Mouse (Mus musculus): ENCODE results near the gene Mmp15. TPM values are rescaled to one million over a fixed set of nuclear protein-coding genes. Genes with fewer than 3 reads are reported as not detected.

Gene Mmp15
- total and polyA plus RNA-seq, 3 experiments: 53.4 to 67.5 (median 56.7) TPM

- TF ChIP-seq CTCF (IDR thresholded peaks at IDR 0.05) (no peak), EP300 (IDR thresholded peaks at IDR 0.05; ENCODE audit: insufficient read depth, low read depth, low read length) (no peak), POLR2A (IDR thresholded peaks at IDR 0.05; ENCODE audit: insufficient read depth, low read depth, low read length) (no peak)
- Histone ChIP-seq H3K27ac (no peak overlapping the region), H3K79me2 (replicated peaks; ENCODE audit: control insufficient read depth, insufficient read depth, low read length) (no peaks in the 10 kb centered on the region), H3K4me1 (ENCODE audit: control insufficient read depth, insufficient read depth, low read length) (peaks cover under 1% of the 10 kb centered on the region; the same call in 1 of the 2 replicates), H3K27me3 (ENCODE audit: control insufficient read depth, insufficient read depth, low read length) (no peaks in the 10 kb centered on the region), H3K36me3 (ENCODE audit: control insufficient read depth, insufficient read depth, low read length) (no peaks in the 10 kb centered on the region), H3K4me3 (no peak overlapping the region), H3K9ac (ENCODE audit: low read depth, low read length) (no peak overlapping the region)
- no peak for DNase-seq
- 74% methylated on average over 7 of the region's 7 CpGs for WGBS
- intact Hi-C loops (cut with DNase I): no loop called here
Measured at GRCm38 (mm10) chr8:95401091-95401490, 49.0 kb downstream of the Mmp15 start.

DNA sequence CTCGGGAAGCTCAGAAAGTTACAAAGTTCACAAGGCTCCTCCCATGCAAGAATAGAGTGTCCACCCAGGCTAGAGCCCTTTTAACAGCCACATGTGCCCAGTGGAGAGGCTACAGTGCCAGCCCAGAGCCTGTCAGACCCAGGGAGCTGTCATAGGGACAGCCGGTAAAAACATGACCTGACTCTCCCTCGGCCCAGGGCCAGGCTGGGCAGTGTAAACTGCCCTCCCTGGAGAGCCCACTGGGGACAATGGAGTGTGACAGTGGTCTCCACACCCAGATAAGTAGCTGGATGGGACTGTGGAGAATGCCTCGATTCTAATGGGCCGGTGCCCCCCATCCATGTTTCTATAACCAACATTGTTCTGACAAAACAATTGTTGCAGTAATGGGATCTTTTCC lies 57.5 kb downstream of the Mmp15 start:
- TF ChIP-seq CTCF (IDR thresholded peaks at IDR 0.05): peak; percentile 36
- no peak for TF ChIP-seq EP300 (IDR thresholded peaks at IDR 0.05; ENCODE audit: insufficient read depth, low read depth, low read length)
- H3K9ac ChIP-seq (ENCODE audit: low read depth, low read length): no peak overlapping the region
- H3K79me2 ChIP-seq (replicated peaks; ENCODE audit: control insufficient read depth, insufficient read depth, low read length): no peaks in the 10 kb centered on the region
- peak in 1 of 2 experiments; percentile 45 for DNase-seq
- H3K27me3 ChIP-seq (ENCODE audit: control insufficient read depth, insufficient read depth, low read length): no peaks in the 10 kb centered on the region
- no peaks in the 10 kb centered on the region for H3K36me3 ChIP-seq (ENCODE audit: control insufficient read depth, insufficient read depth, low read length)
- peak overlapping the region; percentile 53 for H3K27ac ChIP-seq
- H3K4me1 ChIP-seq (ENCODE audit: control insufficient read depth, insufficient read depth, low read length): peaks cover 6% of the 10 kb centered on the region
- WGBS: 35% methylated on average over 5 of the region's 5 CpGs
- intact Hi-C loops (cut with DNase I): no loop called here
- no peak overlapping the region for H3K4me3 ChIP-seq

GRCm38 (mm10) chr8:95411309-95411972 lies 59.4 kb downstream of the Mmp15 start:
- Histone ChIP-seq H3K27ac (peak overlapping the region; percentile 6), H3K36me3 (ENCODE audit: control insufficient read depth, insufficient read depth, low read length) (no peaks in the 10 kb centered on the region), H3K4me3 (no peak overlapping the region), H3K4me1 (ENCODE audit: control insufficient read depth, insufficient read depth, low read length) (peaks cover 6% of the 10 kb centered on the region), H3K79me2 (replicated peaks; ENCODE audit: control insufficient read depth, insufficient read depth, low read length) (no peaks in the 10 kb centered on the region), H3K27me3 (ENCODE audit: control insufficient read depth, insufficient read depth, low read length) (no peaks in the 10 kb centered on the region), H3K9ac (ENCODE audit: low read depth, low read length) (no peak overlapping the region)
- DNase-seq: peak in 1 of 2 experiments; percentile 47
- WGBS: 40% methylated on average over 10 of the region's 10 CpGs
- TF ChIP-seq POLR2A (IDR thresholded peaks at IDR 0.05; ENCODE audit: insufficient read depth, low read depth, low read length): no peak
- no peak for TF ChIP-seq CTCF (IDR thresholded peaks at IDR 0.05)
- TF ChIP-seq EP300 (IDR thresholded peaks at IDR 0.05; ENCODE audit: insufficient read depth, low read depth, low read length): no peak
- intact Hi-C loops (cut with DNase I): no loop called here

DNA sequence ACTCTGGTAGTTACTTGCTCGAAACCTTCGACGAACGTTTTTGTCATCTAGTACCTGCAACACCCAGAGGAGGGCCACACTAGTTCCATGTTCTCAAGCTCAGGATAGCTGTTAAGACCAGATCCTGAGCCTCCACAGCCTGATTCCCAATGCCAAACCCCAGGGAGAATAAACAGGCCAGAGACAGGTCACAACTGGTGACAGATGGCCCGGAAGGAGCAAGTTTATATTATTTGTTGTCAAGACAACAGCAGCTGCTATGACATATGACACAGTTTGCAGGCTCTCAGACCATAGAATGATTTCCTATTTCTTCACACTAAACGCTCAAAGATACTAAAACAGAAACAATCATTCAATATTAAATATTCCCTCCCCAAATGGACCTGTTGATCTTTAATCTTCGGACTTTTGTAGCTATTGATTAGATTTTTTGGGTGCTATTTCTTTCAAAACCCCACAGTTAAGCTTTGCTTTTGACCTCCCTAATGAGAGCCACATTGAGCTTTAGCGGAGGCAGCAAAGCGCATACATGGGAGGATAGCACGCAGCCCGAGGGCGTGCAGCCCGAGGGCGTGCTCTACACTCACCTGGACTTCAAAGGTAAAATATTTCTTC lies 70.2 kb downstream of the Mmp15 start:
- no peak for DNase-seq
- Histone ChIP-seq H3K27me3 (ENCODE audit: control insufficient read depth, insufficient read depth, low read length) (no peaks in the 10 kb centered on the region), H3K79me2 (replicated peaks; ENCODE audit: control insufficient read depth, insufficient read depth, low read length) (no peaks in the 10 kb centered on the region; the same call in 1 of the 2 replicates), H3K27ac (no peak overlapping the region; the same call in 1 of the 2 replicates), H3K9ac (ENCODE audit: low read depth, low read length) (no peak overlapping the region), H3K36me3 (ENCODE audit: control insufficient read depth, insufficient read depth, low read length) (peaks cover 30% of the 10 kb centered on the region), H3K4me3 (no peak overlapping the region), H3K4me1 (ENCODE audit: control insufficient read depth, insufficient read depth, low read length) (peaks cover 13% of the 10 kb centered on the region)
- no peak for TF ChIP-seq POLR2A (IDR thresholded peaks at IDR 0.05; ENCODE audit: insufficient read depth, low read depth, low read length)
- TF ChIP-seq EP300 (IDR thresholded peaks at IDR 0.05; ENCODE audit: insufficient read depth, low read depth, low read length): no peak
- 78% methylated on average over 14 of the region's 14 CpGs for WGBS
- intact Hi-C loops (cut with DNase I): no loop called here

Other genes with a start within 250 kb of the Mmp15 start
- 10 to 100 TPM; 76.2 to 93.4 TPM for gene Kifc3, start 149.5 kb upstream of the Mmp15 start, total RNA-seq (2021)
- 58.7 and 64.9 TPM in 2 replicates for gene Kifc3, start 149.5 kb upstream of the Mmp15 start, polyA plus RNA-seq (2012; rRNA removed)
- under 1 TPM; 0.61 to 0.63 TPM for gene Cngb1, start 45.7 kb upstream of the Mmp15 start, total RNA-seq (2021)
- gene Cngb1, start 45.7 kb upstream of the Mmp15 start, polyA plus RNA-seq (2012; rRNA removed): 1.00 and 1.2 TPM in 2 replicates
- gene Tepp, start 41.7 kb upstream of the Mmp15 start, total RNA-seq (2021): not detected
- 0.44 and 0.59 TPM in 2 replicates for gene Tepp, start 41.7 kb upstream of the Mmp15 start, polyA plus RNA-seq (2012; rRNA removed)
- gene Zfp319, start 20.3 kb upstream of the Mmp15 start, total RNA-seq (2021): 1 to 10 TPM; 7.6 to 8.1 TPM
- 5.5 and 7.3 TPM in 2 replicates for gene Zfp319, start 20.3 kb upstream of the Mmp15 start, polyA plus RNA-seq (2012; rRNA removed)
- gene Usb1, start 20.0 kb upstream of the Mmp15 start, total RNA-seq (2021): 10 to 100 TPM; 12.2 to 15.2 TPM
- gene Usb1, start 20.0 kb upstream of the Mmp15 start, polyA plus RNA-seq (2012; rRNA removed): 23.9 and 31.1 TPM in 2 replicates
- gene Cfap20, start 82.6 kb downstream of the Mmp15 start, total RNA-seq (2021): 10 to 100 TPM; 21.8 to 24.2 TPM
- gene Cfap20, start 82.6 kb downstream of the Mmp15 start, polyA plus RNA-seq (2012; rRNA removed): 27.4 and 35.2 TPM in 2 replicates
- 10 to 100 TPM; 28.6 to 31.0 TPM for gene Csnk2a2, start 137.8 kb downstream of the Mmp15 start, total RNA-seq (2021)
- gene Csnk2a2, start 137.8 kb downstream of the Mmp15 start, polyA plus RNA-seq (2012; rRNA removed): 11.0 and 20.6 TPM in 2 replicates
- not detected for gene Ccdc113, start 181.8 kb downstream of the Mmp15 start, total RNA-seq (2021)
- 0.14 TPM in 1 of 2 replicates, not detected in the other for gene Ccdc113, start 181.8 kb downstream of the Mmp15 start, polyA plus RNA-seq (2012; rRNA removed)
- gene Prss54, start 224.1 kb downstream of the Mmp15 start, total RNA-seq (2021): not detected
- not detected in 2 replicates for gene Prss54, start 224.1 kb downstream of the Mmp15 start, polyA plus RNA-seq (2012; rRNA removed)